Mouse (Mus musculus): ENCODE results near the gene Tab2.

The Tab2 gene

DNA sequence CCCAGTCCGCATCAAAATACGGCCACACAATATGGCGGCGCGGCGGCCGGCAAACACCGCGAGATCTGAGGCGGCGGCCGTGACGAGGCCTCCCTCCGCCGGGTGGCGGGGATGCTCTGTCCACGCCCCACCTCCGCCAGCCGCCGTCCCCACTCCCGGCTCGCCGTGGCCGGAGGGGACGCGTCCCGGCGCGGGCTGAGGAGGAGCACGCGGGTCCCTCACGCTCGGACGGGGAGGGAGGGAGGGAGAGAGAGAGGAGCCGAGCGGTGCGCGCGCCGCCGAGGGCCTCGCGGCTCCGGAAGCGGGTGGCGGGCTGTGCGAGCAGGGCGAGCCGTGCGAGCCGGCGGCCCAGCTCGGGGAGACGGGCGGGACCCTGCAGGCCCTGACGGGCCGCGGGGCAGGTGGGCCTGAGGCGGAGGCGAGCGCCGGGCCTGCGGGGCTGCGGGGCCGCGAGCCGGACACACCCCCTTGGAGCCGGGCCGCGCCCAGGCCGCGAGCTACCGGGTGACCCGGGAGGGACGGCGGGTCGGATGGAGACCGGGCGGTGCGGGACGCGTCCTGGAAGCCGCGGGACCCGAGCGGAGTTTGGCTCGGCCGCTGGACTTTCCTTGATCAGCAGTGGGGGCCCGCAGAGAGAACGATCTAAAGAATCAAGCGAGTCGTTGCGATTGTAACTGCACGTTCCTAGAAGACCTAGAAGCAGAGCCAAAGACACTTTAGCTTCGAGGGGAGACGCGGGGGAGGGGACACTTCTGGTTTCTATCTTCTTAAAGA is at the start of gene Tab2:
TSS of gene Tab2 (minus strand) at position 3 of the 774 bp plus-strand sequence.
- in situ Hi-C loops (cut with MboI, MseI) = no loop called here

DNA sequence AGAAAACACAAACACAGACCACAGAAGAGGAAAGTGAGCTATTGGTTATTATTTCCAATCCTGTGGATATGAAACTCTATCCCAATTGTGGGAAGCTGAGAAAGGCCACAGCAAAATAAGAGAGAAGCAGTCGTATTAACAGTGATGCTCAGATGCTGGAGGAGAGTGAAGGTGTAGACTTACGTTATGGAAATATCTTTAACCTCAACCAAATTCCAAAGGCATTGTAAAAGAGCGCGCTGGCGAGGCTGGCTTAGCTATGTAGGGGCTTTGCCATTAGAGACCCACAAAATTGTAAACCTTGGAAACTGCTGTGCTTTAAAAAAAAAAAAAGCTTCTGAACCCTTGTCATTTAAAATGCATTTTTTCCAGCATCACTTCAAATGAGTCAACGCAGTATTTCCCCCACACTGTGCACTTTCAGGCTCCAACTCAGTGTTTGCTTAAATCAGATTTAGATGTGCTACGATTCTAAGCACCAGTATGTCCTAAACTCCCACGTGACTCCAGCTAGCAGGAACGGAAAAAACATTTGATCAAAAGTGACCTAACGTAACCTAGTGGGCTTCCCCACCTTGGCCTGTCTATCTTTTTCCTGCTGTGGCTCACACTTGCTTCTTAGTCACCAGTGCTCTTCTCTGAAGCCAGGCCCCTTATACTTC is 36.4 kb upstream of the Tab2 start:
- in situ Hi-C loops (cut with MboI, MseI) = no loop called here

DNA sequence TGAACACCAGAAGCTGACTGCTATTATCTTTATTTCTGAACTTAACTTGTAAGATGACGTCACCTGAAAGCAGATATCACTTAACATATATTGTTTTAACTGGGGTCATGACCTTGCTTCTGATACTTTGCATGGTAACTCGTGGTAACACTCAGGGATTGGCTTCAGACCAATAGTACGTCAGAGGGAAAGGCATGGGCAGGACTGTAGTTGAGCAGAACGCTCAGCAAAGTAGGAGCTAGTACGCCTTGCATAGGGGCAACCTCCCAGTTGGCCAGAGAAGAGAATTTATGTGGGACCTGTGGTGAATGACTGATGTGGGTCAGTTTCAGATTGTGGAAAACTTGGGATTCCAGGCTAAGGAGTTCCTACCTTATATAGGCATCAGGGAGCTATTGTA is 35.6 kb upstream of the Tab2 start:
- in situ Hi-C loops (cut with MboI, MseI) = no loop called here

DNA sequence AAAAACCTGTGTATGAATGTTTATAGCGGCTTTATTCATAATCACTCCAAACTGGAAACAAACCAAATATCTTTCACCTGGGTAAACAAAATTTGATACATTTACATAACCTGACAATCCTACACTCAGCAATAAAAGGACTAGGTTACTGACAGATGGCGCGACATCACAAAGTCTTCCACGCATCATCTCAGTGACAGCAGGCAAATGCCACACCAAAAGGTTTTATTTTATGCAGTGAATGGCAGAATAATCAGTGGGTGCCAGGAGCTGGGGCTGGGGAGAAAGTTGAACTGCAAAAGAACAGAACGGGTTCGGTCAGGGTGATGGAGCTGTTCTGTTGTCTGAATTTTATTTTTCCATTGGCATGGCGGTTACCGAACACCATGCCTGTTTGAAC is 31.5 kb upstream of the Tab2 start:
- in situ Hi-C loops (cut with MboI, MseI) = no loop called here

DNA sequence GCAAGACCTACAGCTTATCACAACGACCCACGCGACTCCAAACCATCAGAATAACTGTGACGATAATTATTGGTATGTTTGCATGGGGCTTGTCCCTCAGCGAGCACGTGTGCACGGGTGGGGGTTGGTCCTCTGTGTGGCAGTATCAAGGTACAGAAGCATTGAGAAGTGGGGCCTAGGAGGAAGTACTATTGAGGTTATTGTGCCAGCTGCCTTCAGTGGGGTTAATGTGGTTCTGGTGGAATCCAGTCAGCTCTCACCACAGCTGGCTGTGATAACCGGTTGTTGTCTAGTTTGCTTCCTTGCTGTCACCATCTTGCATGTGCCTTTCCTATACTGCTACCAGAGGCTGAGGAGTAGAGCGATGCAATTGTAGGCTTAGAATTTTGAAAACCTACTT is 20.4 kb upstream of the Tab2 start:
- in situ Hi-C loops (cut with MboI, MseI) = no loop called here

DNA sequence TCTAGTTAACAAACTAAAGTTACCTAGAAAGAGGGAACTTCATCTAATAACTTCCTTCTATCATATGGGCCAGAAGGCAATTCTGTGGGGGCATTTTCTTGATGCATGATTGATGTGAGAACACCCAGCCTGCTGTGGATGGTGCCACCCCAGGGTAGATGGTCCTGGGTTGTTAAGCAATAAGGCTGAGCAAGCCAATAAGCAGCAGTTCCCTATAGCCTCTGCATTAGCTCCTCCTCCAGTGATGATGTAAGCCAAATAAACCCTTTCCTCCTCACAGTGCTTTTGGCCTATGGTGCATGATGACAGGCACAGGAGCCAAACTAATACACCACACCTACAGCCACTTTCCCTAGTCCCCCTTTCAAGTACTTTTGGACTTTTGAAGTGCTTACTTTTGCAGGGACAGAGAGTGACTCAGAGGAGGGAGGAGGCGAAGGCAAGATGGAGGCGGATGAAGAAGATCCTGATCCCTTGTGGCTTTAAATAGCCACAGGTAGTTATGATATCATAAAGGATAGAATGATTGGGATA is 12.8 kb upstream of the Tab2 start:
- in situ Hi-C loops (cut with MboI, MseI) = no loop called here

DNA sequence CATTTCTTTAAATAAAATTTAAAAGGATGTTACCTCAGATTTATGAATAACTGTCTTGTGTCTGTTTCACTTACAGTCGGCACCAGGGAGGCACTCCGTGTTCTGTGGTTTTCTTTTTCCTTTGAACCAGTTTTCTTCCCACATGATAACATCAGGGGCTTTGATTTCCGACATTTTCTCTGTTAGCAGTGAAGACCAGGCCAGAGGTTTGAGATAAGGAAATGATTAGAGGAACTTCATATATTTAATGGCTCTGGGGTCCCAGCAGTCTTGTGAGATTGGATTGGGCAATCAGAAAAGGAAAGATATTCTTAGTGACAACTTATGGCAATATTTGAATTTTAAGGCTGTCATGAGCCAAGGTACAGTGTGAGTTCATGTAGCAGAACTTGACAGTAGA is 11.1 kb upstream of the Tab2 start:
- in situ Hi-C loops (cut with MboI, MseI) = no loop called here

DNA sequence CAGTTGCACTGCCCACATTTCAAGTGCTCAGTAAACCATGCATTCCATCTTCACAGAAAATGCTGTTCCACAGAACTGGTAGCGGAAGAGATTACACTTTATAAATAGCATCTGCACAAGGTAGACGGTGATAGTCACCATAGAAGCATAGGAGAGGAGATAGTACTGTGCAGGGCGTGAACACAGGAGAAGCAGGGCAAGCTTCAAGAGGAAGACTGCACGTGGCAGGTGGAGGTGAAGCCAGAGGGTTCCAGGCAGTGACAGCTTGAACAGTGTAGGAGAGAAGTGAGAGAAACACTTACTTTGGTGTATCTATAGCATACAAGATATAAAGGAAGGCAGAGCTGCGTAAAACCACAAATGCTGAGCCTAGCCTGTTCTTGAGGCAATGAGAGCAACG is 3.0 kb upstream of the Tab2 start:
- in situ Hi-C loops (cut with MboI, MseI) = no loop called here

DNA sequence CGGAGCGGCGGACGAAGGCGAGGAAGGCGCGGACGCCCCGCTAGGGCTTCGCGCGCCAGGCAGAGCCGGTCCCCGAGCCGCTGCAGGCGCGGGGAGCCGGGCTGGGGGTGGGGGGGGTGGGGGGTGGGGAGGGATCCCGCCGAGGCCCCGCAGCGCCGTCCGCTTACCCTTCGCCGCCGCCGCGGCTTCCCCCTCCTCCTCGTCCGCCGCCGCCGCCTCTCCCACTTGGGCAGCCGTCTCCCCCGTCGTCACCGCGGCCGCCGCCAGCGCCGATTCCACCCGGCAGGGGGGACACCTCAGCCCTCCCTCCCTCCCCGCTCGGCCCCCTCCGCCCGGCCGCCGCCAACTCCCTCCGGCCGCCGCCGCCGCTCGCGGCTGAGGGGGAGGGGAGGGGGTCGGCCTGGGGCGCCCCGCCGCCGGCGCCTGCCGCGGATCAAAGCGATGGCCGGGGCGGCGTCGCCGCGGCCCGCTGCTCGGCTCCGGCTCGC is 352 bp downstream of the Tab2 start:
- in situ Hi-C loops (cut with MboI, MseI) = no loop called here

DNA sequence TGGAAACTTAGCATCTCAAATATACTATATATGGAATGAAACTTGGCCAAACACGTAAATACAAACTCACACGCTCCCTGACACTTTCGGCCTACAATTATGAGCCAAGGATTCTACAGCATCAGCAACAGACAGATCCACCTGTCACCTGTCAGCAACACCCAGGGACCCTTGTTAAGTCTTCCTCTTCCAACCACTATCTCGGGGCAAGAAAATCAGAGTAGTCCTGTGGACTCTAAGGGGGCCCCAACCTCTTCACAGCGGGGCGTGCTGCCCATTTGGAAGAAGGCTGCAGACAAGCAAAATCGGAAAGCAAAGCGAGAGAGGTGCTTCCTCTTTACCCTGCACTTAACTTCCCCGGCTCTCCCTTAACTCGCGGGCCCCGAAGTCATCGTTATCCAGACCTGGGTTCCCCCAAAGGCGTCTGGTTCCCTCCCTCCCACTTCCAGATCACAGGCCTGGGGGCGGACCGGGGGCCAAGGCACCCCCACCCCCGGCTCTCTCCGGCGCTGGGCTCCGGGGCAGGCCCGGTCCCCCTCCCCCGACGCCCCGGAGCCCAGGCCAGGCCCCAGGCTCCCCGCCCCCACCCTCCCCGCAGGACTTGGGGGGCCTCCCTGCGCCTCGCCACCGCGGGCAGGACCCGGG is 919 bp downstream of the Tab2 start:
- in situ Hi-C loops (cut with MboI, MseI) = no loop called here

DNA sequence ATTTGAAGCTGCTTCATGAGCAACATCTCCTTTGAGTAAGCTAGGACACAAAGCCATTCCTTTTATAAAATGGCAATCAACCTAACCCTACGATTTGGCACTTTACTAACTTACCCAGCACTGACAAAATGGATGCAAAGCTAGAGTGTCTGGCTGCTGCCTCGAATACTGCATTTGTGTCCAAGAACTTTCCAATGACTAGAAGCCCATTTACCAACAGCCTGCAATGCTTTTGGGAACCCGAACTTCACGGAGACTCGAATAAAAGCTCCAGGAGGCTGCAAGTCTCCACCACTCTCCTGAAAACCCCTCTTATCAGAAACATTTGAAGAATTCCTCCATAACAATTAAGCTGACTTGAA is 1.4 kb downstream of the Tab2 start:
- in situ Hi-C loops (cut with MboI, MseI) = no loop called here

DNA sequence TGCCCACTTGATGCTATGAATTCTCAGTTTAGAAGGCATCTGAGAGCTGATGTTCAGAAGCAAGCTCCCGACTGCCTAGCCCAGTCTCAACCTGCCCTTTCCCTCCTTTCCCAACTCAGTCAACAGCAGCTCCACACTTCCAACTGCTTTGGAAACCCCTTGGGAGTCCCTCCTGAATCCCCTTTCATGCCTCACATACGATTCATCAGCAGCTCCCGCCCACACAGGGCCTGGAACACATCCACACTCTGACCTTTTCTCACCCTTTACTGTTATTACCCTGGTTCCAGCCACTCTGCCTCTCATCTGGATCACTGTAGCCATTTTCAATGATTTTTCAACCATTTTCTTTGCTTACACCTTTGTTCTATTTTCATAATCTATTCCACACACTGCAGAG is 13.0 kb downstream of the Tab2 start:
- in situ Hi-C loops (cut with MboI, MseI) = no loop called here

DNA sequence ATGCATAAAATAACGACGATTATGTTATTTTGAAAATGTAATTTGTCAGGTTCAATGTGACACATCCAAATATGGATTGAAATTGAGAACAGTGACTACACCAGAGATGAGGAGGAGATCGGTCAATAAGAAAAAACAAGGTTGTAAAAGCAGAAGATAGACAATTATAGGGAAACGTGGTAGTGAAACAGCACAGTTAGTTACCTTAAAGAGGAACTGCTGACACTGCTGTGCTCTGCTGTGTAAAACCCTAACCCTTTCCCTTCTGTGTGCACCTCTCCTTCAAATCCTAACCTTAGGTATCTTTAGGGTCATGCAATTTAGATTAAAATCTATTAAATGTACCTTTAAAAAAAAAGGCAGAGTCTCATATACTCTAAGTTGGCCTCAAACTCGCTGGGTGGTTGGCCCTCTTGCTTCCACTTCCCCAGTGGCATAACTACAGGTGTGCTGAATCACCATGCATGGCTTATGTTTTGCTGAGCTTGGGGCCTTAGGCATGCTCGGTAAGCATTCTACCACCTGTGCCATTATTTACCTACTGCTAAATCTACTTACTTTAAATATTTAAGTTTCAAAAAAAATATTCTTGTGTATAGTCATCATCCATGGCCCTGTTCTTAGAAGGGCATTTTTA is 19.4 kb downstream of the Tab2 start:
- in situ Hi-C loops (cut with MboI, MseI) = no loop called here

DNA sequence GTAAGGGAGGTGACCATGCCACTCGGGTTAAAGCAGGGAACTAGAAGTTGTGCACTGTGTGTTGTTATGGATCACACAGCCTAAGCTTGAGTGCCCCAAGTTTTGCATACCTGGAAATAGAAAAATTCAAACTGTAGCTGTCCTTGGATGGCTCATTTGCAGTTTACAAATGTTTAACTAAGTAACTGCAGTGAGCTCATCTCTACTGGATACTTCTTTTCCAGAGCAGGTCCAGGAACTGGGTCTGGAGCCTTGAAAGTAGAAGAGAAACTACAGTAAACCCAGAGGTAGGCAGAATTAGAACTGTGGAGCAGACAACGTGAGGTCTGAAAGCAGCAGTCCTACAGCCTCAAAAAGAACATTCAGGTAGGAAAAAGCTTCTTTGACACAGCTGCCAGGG is 23.1 kb downstream of the Tab2 start:
- in situ Hi-C loops (cut with MboI, MseI) = no loop called here

DNA sequence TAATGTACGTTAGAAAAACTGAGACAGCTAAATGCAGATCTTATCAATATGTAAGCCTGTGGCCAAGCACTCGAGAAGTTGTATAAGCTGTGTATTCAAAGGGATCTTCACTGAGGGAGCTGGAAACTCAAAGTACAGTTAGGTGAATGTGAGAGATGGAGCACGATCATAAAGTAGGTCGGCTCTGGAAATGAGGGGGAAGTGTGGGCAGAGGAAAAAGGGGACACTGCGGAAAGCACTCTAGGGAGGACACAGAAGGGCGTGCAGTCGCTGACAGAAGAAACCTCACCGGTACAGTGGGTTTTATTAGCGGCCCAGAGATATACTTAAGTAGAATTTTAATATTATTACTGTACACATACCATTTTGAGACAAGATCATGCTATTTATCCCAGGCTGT is 27.0 kb downstream of the Tab2 start:
- in situ Hi-C loops (cut with MboI, MseI) = no loop called here

DNA sequence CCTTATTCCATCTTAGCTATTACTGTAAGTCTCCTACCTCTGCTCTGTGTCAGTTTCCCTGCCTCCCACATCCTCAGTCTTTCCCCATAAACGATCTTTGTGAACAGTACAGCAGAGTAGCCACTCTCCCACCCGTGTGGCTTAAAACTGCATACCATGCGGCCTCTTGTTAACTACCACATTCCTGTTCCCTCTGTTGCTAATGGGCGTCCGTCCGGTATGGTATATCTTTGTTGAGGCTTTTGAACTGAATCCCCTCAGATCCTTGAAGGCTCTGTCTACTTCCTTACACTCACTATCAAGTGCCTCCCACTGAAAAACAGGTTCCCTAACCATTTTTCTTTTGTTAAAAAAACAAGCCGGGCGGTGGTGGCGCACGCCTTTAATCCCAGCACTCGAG is 30.5 kb downstream of the Tab2 start:
- in situ Hi-C loops (cut with MboI, MseI) = no loop called here

DNA sequence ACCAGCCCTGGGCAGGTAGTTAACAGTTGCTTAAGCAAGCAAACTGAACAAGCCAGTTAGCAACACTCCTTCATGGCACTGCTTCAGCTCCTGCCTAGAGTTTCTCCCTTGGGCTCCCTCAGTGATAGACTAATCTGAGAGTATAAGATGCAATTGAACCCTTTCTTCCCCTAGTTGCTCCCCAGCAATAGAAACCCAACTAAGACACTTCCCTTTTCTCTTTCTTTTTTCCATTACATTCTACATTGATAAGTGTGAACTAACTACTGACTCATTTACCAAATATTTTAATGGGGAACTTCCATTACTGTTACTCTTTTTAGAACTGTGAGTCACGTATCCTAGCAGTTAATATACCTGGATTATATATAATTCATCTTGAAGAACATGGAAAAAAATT is 32.6 kb downstream of the Tab2 start:
- in situ Hi-C loops (cut with MboI, MseI) = no loop called here

DNA sequence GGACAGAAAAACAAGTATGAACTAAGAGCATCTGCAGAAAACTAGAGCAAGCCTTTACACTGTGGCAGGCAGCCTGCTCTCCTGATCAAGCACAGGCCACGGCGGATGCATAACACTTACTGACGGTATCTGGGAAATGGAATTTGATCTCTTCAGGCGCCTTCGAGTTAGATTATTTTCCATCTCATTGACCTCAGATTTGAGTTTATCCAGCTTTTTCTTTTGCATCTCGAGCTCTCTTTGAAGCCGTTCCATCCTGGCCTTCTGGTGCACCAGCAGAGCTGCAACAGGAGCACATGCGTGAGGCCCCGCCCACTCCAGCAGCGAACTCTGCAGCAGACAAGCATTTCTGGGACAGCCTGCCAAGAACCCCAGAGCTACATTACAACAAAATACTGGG is 44.8 kb downstream of the Tab2 start:
- in situ Hi-C loops (cut with MboI, MseI) = no loop called here

DNA sequence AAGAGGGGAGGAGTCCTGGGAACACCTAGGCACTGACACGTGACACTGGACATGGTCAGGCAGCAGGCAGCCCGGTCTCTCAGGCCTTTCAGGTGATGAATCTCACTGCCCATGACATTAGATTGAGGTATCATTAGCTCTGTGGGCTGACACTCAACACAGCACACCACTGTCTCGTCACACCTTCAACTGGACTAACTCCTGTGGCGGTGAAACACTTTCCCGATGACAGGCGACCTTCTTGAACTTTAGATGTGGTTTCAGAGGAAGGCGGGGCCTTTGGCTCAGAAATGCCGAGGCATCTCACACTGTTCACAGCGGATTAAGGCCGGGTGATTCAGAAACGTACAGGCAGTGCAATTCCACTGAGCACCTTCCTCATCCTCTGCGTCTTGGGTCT is 48.9 kb downstream of the Tab2 start:
- in situ Hi-C loops (cut with MboI, MseI) = no loop called here

DNA sequence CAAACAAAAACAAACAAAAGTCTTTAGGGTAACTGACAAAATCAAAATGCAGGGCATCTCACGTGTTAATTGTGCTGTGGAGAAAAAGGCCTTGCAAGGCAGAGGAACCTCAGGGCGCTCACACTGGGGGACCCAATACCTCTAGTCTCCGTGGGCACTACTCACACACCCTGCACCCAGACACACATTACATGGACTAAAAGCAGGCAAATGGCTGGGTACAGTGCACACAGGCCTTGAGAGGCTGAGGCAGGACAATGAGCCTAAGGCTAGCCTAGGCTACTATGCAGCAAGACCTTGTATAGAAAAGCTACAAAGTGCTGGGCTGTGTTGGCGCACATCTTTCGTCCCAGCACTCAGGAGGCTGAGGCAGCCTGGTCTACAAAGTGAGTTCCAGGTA is 51.9 kb downstream of the Tab2 start:
- in situ Hi-C loops (cut with MboI, MseI) = no loop called here

DNA sequence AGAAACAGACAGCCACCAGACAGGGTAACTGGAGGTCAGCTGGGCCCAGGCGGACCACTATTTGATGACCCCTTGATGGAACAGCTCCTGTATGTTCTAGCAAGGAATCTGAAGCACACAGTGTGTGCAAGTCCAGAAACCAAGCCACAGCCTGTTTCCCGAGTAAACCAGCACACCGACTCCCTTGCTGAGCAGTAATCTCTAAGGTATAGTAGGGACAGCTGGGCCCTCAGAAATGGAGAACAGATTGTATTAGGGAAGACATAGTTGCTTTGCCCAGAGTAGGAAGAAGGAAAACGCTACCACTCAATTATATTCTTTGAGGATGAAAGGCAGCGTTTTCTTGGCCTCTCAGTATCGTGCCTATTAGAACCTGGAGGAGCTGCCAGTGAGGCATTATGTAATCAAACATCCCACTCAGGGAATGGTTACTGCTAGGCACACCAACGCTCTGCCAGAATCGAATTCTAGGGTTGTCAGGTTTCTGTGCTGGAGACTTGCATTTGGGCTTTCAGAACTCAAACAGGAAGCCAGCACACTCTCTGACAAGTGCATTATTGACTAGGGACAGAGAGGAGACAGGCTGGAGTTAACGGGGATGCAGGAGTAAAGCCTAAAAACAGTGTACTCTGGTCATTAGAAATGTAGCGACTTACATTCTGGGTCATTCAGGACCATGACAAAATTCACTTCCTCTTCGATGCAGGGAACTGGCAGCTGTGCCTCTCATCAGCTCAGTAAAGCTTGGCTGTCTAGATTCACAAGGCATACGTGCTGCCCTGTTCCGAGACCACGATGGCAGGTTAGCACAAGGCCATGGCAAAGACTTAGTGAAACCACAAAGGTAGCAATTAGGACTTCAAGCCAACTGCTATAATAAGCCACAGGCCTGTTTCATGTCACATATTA is 55.1 kb downstream of the Tab2 start:
- in situ Hi-C loops (cut with MboI, MseI) = no loop called here

Data from regulatory T cell (primary cell).